Mouse (Mus musculus) kidney, embryonic 14.5 days (tissue): ENCODE measurements at regions not wholly inside any gene's neighbourhood (a gene's known extent, or its start where the extent isn't known, plus 50 kb on each side); places are given as distances from the start of the nearest gene placed in this dataset.

Experiments
- ATAC-seq: fragments of 200-750 bp; cut with Nextera tagmentation; 2 replicates; pipeline ENCODE4 v1.8.0; 2017; ENCODE audit warnings: moderate number of reproducible peaks, mild to moderate bottlenecking, moderate TSS enrichment, moderate library complexity; ENCODE audit not compliant: low FRiP score, low TSS enrichment
- H3K27ac ChIP-seq: fragments of 300-500 bp; sonication (generic); 2 replicates; pipeline ENCODE4 v1.5.1; 2014; ENCODE audit warnings: low read depth, mild to moderate bottlenecking, low read length, moderate library complexity, mixed read lengths
- H3K27me3 ChIP-seq: fragments of 300-500 bp; sonication (generic); 2 replicates; pipeline ENCODE4 v1.6.1; 2014; ENCODE audit warnings: mild to moderate bottlenecking, low read length; ENCODE audit not compliant: control insufficient read depth, insufficient read depth
- H3K36me3 ChIP-seq: fragments of 300-500 bp; sonication (generic); 2 replicates; pipeline ENCODE4 v1.6.1; 2014; ENCODE audit warnings: low read length, mixed read lengths; ENCODE audit not compliant: control insufficient read depth, insufficient read depth
- H3K4me1 ChIP-seq: fragments of 300-500 bp; sonication (generic); 2 replicates; pipeline ENCODE4 v1.6.1; 2014; ENCODE audit warnings: low read length, mixed read lengths; ENCODE audit not compliant: control insufficient read depth, insufficient read depth
- H3K4me2 ChIP-seq: fragments of 300-500 bp; sonication (generic); replicated peaks from 2 replicates; pipeline ENCODE4 v1.6.1; 2014; ENCODE audit warnings: low read depth, mild to moderate bottlenecking, low read length
- H3K4me3 ChIP-seq: fragments of 300-500 bp; sonication (generic); 2 replicates; pipeline ENCODE4 v1.5.1; 2014; ENCODE audit warnings: mild to moderate bottlenecking, low read length
- H3K9ac ChIP-seq: fragments of 300-500 bp; sonication (generic); 2 replicates; pipeline ENCODE4 v1.6.1; 2014; ENCODE audit warnings: low read depth, mild to moderate bottlenecking, low read length, moderate library complexity
- H3K9me3 ChIP-seq: fragments of 300-500 bp; sonication (generic); 2 replicates; pipeline ENCODE4 v1.6.1; 2016; ENCODE audit warnings: low read length; ENCODE audit not compliant: control insufficient read depth
- WGBS: fragments of 180-500 bp; shearing (Covaris S2); extraction: QIAGEN DNeasy Blood & Tissue Kit; methylation state at CpG from one replicate; pipeline ENCODE4 v1.1.7; 2014; 5-methylcytosine and 5-hydroxymethylcytosine counted together

- WGBS, result 30% methylated on average over 5 of the region's 5 CpGs
- ATAC-seq, result no peak
- H3K36me3 ChIP-seq, result no peaks in the 10 kb centered on the region
- no peak overlapping the region for H3K9ac ChIP-seq
- H3K27ac ChIP-seq, result no peak overlapping the region
- H3K9me3 ChIP-seq, result no peaks in the 10 kb centered on the region
- no peak overlapping the region for H3K4me3 ChIP-seq
- H3K4me2 ChIP-seq, result no peak overlapping the region
- no peaks in the 10 kb centered on the region for H3K4me1 ChIP-seq
- no peaks in the 10 kb centered on the region for H3K27me3 ChIP-seq
These were observed 304.2 kb downstream of the Gm9195 start for GRCm38 (mm10) chr14:72187329-72187984.

GRCm38 (mm10) chr14:72175751-72176150, 315.9 kb downstream of the Gm9195 start:
- H3K9me3 ChIP-seq, result no peaks in the 10 kb centered on the region
- H3K4me1 ChIP-seq, result 0 out of 2 replicates have a peak, but pooled peaks cover 6% of the 10 kb centered on the region
- H3K4me2 ChIP-seq, result no peak overlapping the region
- WGBS, result 91% methylated on average over 1 of the region's 1 CpGs
- no peaks in the 10 kb centered on the region for H3K27me3 ChIP-seq
- no peak overlapping the region for H3K27ac ChIP-seq
- H3K9ac ChIP-seq, result no peak overlapping the region
- H3K4me3 ChIP-seq, result no peak overlapping the region
- H3K36me3 ChIP-seq, result no peaks in the 10 kb centered on the region
- ATAC-seq, result no peak

GRCm38 (mm10) chr14:72172549-72173405, 318.9 kb downstream of the Gm9195 start:
- Histone ChIP-seq H3K9ac (no peak overlapping the region), H3K4me1 (0 out of 2 replicates have a peak, but pooled peaks cover 6% of the 10 kb centered on the region), H3K36me3 (no peaks in the 10 kb centered on the region), H3K27me3 (no peaks in the 10 kb centered on the region), H3K4me3 (no peak overlapping the region), H3K9me3 (no peaks in the 10 kb centered on the region), H3K4me2 (no peak overlapping the region), H3K27ac (no peak overlapping the region)
- ATAC-seq, result no peak
- 29% methylated on average over 20 of the region's 20 CpGs for WGBS

GRCm38 (mm10) chr14:72171777-72172176, 319.9 kb downstream of the Gm9195 start:
- H3K36me3 ChIP-seq, result no peaks in the 10 kb centered on the region
- ATAC-seq, result no peak
- no peaks in the 10 kb centered on the region for H3K27me3 ChIP-seq
- H3K9ac ChIP-seq, result no peak overlapping the region
- H3K4me3 ChIP-seq, result no peak overlapping the region
- H3K9me3 ChIP-seq, result no peaks in the 10 kb centered on the region
- H3K4me1 ChIP-seq, result 0 out of 2 replicates have a peak, but pooled peaks cover 6% of the 10 kb centered on the region
- no peak overlapping the region for H3K27ac ChIP-seq
- 50% methylated on average over 3 of the region's 3 CpGs for WGBS
- no peak overlapping the region for H3K4me2 ChIP-seq

GRCm38 (mm10) chr14:72158537-72159323, 332.9 kb downstream of the Gm9195 start:
- Histone ChIP-seq H3K4me1 (no peaks in the 10 kb centered on the region), H3K9ac (0 out of 2 replicates have a peak overlapping the region, but pooled peaks have one; percentile 5), H3K4me3 (no peak overlapping the region), H3K9me3 (no peaks in the 10 kb centered on the region), H3K27me3 (no peaks in the 10 kb centered on the region), H3K27ac (peak overlapping the region; percentile 38; the same call in 1 of the 2 replicates), H3K36me3 (no peaks in the 10 kb centered on the region), H3K4me2 (peak overlapping the region; percentile 35)
- 5% methylated on average over 13 of the region's 13 CpGs for WGBS
- peak; percentile 92 for ATAC-seq

GRCm38 (mm10) chr14:72155197-72155907, 336.3 kb downstream of the Gm9195 start:
- H3K27me3 ChIP-seq, result no peaks in the 10 kb centered on the region
- WGBS, result 31% methylated on average over 11 of the region's 11 CpGs
- no peaks in the 10 kb centered on the region; the same call in 1 of the 2 replicates for H3K4me1 ChIP-seq
- H3K4me2 ChIP-seq, result no peak overlapping the region
- no peak overlapping the region for H3K27ac ChIP-seq
- no peaks in the 10 kb centered on the region for H3K9me3 ChIP-seq
- ATAC-seq, result no peak
- H3K36me3 ChIP-seq, result no peaks in the 10 kb centered on the region
- no peak overlapping the region for H3K4me3 ChIP-seq
- no peak overlapping the region for H3K9ac ChIP-seq

- Histone ChIP-seq H3K4me3 (no peak overlapping the region), H3K9ac (no peak overlapping the region), H3K27me3 (no peaks in the 10 kb centered on the region), H3K4me1 (peaks cover 6% of the 10 kb centered on the region; the same call in 1 of the 2 replicates), H3K4me2 (no peak overlapping the region), H3K9me3 (no peaks in the 10 kb centered on the region), H3K27ac (no peak overlapping the region), H3K36me3 (no peaks in the 10 kb centered on the region)
- WGBS, result 45% methylated on average over 4 of the region's 4 CpGs
- no peak for ATAC-seq
These were observed 340.0 kb downstream of the Gm9195 start for GRCm38 (mm10) chr14:72151676-72152075.

- Histone ChIP-seq H3K9ac (no peak overlapping the region), H3K36me3 (no peaks in the 10 kb centered on the region), H3K9me3 (no peaks in the 10 kb centered on the region), H3K4me2 (no peak overlapping the region), H3K4me1 (peaks cover 6% of the 10 kb centered on the region; the same call in 1 of the 2 replicates), H3K27me3 (no peaks in the 10 kb centered on the region), H3K4me3 (no peak overlapping the region), H3K27ac (no peak overlapping the region)
- peak; percentile 73; the same call in 1 of the 2 replicates for ATAC-seq
- 36% methylated on average over 4 of the region's 4 CpGs for WGBS
These were observed 342.2 kb downstream of the Gm9195 start for GRCm38 (mm10) chr14:72149463-72149862.
